Mouse (Mus musculus): ENCODE measurements around the gene Nr1i2.
"Not testable (repeated sequence)": the region's sequence is repeated elsewhere in the genome, so short reads cannot be mapped to it uniquely, and the experiment has no call there.

Gene Nr1i2

GRCm38 (mm10) chr16:38287357-38287756, 7.3 kb downstream of the Nr1i2 start:
- no peak for DNase-seq (ENCODE audit: low spot score)

- DNase-seq (ENCODE audit: low spot score): no peak
Measured at GRCm38 (mm10) chr16:38286541-38286940, 8.1 kb downstream of the Nr1i2 start.

GRCm38 (mm10) chr16:38285801-38286200, 8.8 kb downstream of the Nr1i2 start:
- no peak for DNase-seq (ENCODE audit: low spot score)

- no peak for DNase-seq (ENCODE audit: low spot score)
Measured at GRCm38 (mm10) chr16:38283300-38283699, 11.3 kb downstream of the Nr1i2 start.

- DNase-seq (ENCODE audit: low spot score): no peak
Measured at GRCm38 (mm10) chr16:38282559-38283160, 12.0 kb downstream of the Nr1i2 start.

- DNase-seq (ENCODE audit: low spot score): no peak
Measured at GRCm38 (mm10) chr16:38280951-38281350, 13.7 kb downstream of the Nr1i2 start.

- DNase-seq (ENCODE audit: low spot score): no peak
Measured at GRCm38 (mm10) chr16:38279794-38280193, 14.8 kb downstream of the Nr1i2 start.

GRCm38 (mm10) chr16:38274737-38275136, 19.9 kb downstream of the Nr1i2 start:
- DNase-seq (ENCODE audit: low spot score): no peak

- DNase-seq (ENCODE audit: low spot score): no peak
Measured at GRCm38 (mm10) chr16:38272483-38272882, 22.1 kb downstream of the Nr1i2 start.

- DNase-seq (ENCODE audit: low spot score): no peak
Measured at GRCm38 (mm10) chr16:38271601-38272000, 23.0 kb downstream of the Nr1i2 start.

- DNase-seq (ENCODE audit: low spot score): no peak
Measured at GRCm38 (mm10) chr16:38255927-38256326, 38.7 kb downstream of the Nr1i2 start.

GRCm38 (mm10) chr16:38255107-38255506, 39.5 kb downstream of the Nr1i2 start:
- DNase-seq (ENCODE audit: low spot score): no peak

- DNase-seq (ENCODE audit: low spot score): no peak
Measured at GRCm38 (mm10) chr16:38254001-38254400, 40.6 kb downstream of the Nr1i2 start.

- no peak for DNase-seq (ENCODE audit: low spot score)
Measured at GRCm38 (mm10) chr16:38250467-38250866, 44.2 kb downstream of the Nr1i2 start.

- no peak for DNase-seq (ENCODE audit: low spot score)
Measured at GRCm38 (mm10) chr16:38248331-38248961, 46.2 kb downstream of the Nr1i2 start.

- DNase-seq (ENCODE audit: low spot score): no peak
Measured at GRCm38 (mm10) chr16:38245849-38246585, 48.6 kb downstream of the Nr1i2 start.

GRCm38 (mm10) chr16:38245379-38245778, 49.2 kb downstream of the Nr1i2 start:
- DNase-seq (ENCODE audit: low spot score): no peak

GRCm38 (mm10) chr16:38244111-38244510, 50.5 kb downstream of the Nr1i2 start:
- DNase-seq (ENCODE audit: low spot score): no peak

GRCm38 (mm10) chr16:38240167-38240566, 54.5 kb downstream of the Nr1i2 start:
- DNase-seq (ENCODE audit: low spot score): no peak

- no peak for DNase-seq (ENCODE audit: low spot score)
Measured at GRCm38 (mm10) chr16:38239729-38240128, 54.9 kb downstream of the Nr1i2 start.

- no peak for DNase-seq (ENCODE audit: low spot score)
Measured at GRCm38 (mm10) chr16:38236936-38237585, 57.6 kb downstream of the Nr1i2 start.

- not testable (repeated sequence) for DNase-seq (ENCODE audit: low spot score)
Measured at GRCm38 (mm10) chr16:38222491-38222890, 72.1 kb downstream of the Nr1i2 start.

- no peak for DNase-seq (ENCODE audit: low spot score)
Measured at GRCm38 (mm10) chr16:38205272-38205671, 89.4 kb downstream of the Nr1i2 start.

Data from ovary, postnatal 10 days (tissue).